Mouse (Mus musculus) forebrain, embryonic 11.5 days (tissue): ENCODE results near the gene Sema4d. TPM values are rescaled to one million over a fixed set of nuclear protein-coding genes. Genes with fewer than 3 reads are reported as not detected.
A peak's percentile ranks its signal among the peaks of the same experiment; 100 is the strongest.

Source experiments
- ATAC-seq: fragments of 200-750 bp; cut with Nextera tagmentation; replicated peaks from 2 replicates; pipeline ENCODE4 v1.8.0; 2017; ENCODE audit warnings: moderate TSS enrichment; ENCODE audit not compliant: low FRiP score
- DNase-seq: peaks from one replicate; pipeline ENCODE4 v3.0.0-alpha.2; 2017; ENCODE audit warnings: low spot score
- H3K27ac ChIP-seq: fragments of 300-500 bp; sonication (generic); 2 replicates; pipeline ENCODE4 v1.5.1; 2014; ENCODE audit warnings: low read depth, low read length
- H3K27me3 ChIP-seq: fragments of 300-500 bp; sonication (generic); 2 replicates; pipeline ENCODE4 v1.6.1; 2014; ENCODE audit warnings: mild to moderate bottlenecking, low read length, mixed read lengths; ENCODE audit not compliant: control insufficient read depth, insufficient read depth
- H3K36me3 ChIP-seq: fragments of 300-500 bp; sonication (generic); 2 replicates; pipeline ENCODE4 v1.6.1; 2014; ENCODE audit warnings: mild to moderate bottlenecking, low read length, moderate library complexity, mixed read lengths; ENCODE audit not compliant: control insufficient read depth, insufficient read depth
- H3K4me1 ChIP-seq: fragments of 300-500 bp; sonication (generic); replicated peaks from 2 replicates; pipeline ENCODE4 v1.6.1; 2014; ENCODE audit warnings: low read length, mixed read lengths; ENCODE audit not compliant: control insufficient read depth, insufficient read depth
- H3K4me2 ChIP-seq: fragments of 300-500 bp; sonication (generic); 2 replicates; pipeline ENCODE4 v1.6.1; 2014; ENCODE audit warnings: low read depth, mild to moderate bottlenecking, low read length, moderate library complexity, mixed read lengths; ENCODE audit not compliant: severe bottlenecking
- H3K4me3 ChIP-seq: fragments of 300-500 bp; sonication (generic); 2 replicates; pipeline ENCODE4 v1.5.1; 2014; ENCODE audit warnings: low read depth, low read length
- H3K9ac ChIP-seq: fragments of 300-500 bp; sonication (generic); 2 replicates; pipeline ENCODE4 v1.6.1; 2014; ENCODE audit warnings: low read length
- H3K9me3 ChIP-seq: fragments of 300-500 bp; sonication (generic); 2 replicates; pipeline ENCODE4 v1.6.1; 2016; ENCODE audit warnings: low read length, mixed read lengths; ENCODE audit not compliant: control insufficient read depth
- WGBS: fragments of 180-500 bp; shearing (Covaris S2); extraction: QIAGEN DNeasy Blood & Tissue Kit; methylation state at CpG from one replicate; pipeline ENCODE4 v1.1.7; 2014; 5-methylcytosine and 5-hydroxymethylcytosine counted together
- polyA plus RNA-seq: library from polyadenylated mRNA; unstranded; fragments of >200 nt; fragmentation: Nextera tagmentation; extraction: Ambion mirVana; gene quantifications from 2 replicates; pipeline ENCODE4 v1.2.1, GENCODE M21; 2014

Sema4d gene
- polyA plus RNA-seq, 1 experiment from 2014 or later: 8.4 TPM

DNA sequence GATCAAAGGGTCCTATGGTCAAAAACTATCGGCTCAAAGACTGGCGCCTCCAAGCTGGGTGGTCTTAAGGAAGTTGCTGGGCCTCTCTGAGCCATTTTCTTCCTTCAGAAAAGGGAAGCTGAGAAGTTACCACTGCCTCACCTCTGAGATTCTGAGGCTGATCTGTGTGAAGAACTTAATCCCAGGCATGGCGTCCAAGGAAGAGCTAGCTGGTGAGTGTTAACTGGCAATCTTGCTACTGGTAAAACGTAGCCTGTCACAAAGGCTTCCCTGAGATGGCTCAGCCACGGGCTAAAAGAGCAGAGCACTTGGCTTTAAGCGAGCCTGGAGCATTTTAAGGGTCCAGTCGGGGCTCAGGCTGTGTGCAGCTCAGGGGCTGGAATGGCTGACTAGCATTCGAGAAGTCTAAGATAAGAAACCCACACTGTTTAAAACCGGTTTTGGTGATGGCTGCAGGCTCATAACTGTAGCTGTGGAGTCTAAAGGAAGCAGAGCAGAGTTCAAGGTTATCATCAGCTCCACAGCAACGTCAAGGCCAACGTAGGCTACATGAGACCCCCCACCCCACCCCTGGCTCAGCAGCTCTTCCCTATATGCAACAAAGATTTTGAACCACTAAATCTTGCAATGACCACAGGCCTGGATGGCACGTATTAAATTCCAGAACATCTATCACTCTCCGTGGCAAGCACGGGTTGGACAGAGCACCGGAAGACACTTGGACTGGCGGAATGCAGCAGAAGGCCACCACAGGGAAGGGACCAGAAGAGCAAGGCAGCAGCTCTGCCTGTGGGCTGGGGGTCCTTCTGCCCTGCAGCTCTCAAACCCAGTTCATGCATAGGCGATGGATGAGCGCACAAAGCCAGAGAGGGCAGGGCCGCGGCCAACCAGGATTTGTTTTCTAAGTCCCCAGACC, 56.3 kb downstream of the Sema4d start:
- Histone ChIP-seq H3K4me1 (peaks cover 4% of the 10 kb centered on the region; the same call in 1 of the 2 replicates), H3K4me3 (no peak overlapping the region), H3K27ac (no peak overlapping the region), H3K9me3 (no peaks in the 10 kb centered on the region), H3K27me3 (no peaks in the 10 kb centered on the region), H3K4me2 (no peak overlapping the region), H3K36me3 (no peaks in the 10 kb centered on the region), H3K9ac (no peak overlapping the region)
- DNase-seq (no peak), ATAC-seq (no peak)
- WGBS: 79% methylated on average over 20 of the region's 20 CpGs

DNA sequence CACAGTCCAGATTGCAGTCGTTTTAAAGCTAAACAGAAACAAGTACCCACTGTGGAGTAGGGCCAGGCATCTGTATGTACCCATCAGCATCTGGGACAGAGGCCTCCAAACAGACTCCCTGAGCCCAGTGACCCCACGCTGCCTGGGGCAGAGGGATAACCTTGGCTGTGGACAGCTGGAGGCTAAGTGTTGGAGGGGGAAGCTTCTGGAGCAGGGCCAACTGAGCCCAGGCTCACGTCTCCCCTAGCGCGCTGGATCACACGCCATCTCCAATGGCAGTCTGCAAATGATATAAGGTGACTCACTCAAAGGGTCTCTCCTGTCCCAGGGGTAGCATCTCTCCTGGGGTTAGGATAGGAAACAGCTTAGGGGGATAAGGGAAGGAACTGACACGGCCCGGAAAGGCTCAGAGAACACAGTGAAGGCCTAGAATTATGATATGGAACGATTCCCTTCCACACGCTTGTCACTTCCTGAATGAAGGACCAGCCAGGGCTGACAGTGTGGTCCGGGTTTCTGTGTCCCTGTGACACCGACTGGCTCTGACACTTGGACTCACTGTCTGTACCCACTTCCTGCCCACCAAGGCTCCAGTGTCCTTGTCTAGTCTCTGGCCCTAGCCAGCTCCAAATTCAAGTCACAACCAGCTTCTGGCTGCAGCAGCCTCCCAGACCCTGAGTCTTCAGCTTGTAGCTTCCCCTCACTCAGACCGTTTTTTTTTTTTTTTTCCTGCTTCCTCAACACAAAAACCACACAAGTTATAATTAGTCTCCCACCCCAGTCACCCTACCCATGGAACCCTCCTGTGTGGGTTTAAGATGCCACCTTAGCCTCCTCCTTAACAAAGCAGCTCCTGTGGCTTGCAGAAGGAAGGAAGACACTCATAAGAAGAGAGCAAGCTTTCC, 57.3 kb downstream of the Sema4d start:
- H3K4me2 ChIP-seq: no peak overlapping the region
- no peaks in the 10 kb centered on the region for H3K9me3 ChIP-seq
- peaks cover 4% of the 10 kb centered on the region; the same call in 1 of the 2 replicates for H3K4me1 ChIP-seq
- no peak overlapping the region for H3K4me3 ChIP-seq
- no peak overlapping the region for H3K9ac ChIP-seq
- H3K27me3 ChIP-seq: no peaks in the 10 kb centered on the region
- 89% methylated on average over 13 of the region's 13 CpGs for WGBS
- no peaks in the 10 kb centered on the region for H3K36me3 ChIP-seq
- no peak for DNase-seq
- no peak overlapping the region for H3K27ac ChIP-seq
- ATAC-seq: no peak

DNA sequence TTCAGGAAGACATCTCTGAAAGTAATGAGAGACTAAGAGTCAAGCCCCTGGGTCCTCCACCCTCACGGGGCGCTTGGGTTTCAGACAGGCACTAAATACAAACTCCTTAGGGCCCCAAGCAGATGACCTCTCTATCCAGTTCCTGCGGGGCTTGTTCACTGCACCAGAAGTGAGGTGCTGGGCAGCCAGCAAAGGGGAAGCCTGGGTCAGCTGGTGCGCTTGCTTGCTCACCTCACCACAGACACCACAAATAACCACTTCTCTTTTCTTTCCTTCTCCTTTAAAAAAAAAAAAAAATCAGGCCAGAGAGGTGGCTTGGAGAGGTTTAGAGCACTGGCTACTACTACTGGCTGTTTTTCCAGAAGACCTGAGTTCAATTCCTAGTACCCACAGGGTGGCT, 59.0 kb downstream of the Sema4d start:
- no peaks in the 10 kb centered on the region for H3K27me3 ChIP-seq
- no peak overlapping the region for H3K4me3 ChIP-seq
- H3K4me2 ChIP-seq: no peak overlapping the region
- H3K4me1 ChIP-seq: peaks cover 12% of the 10 kb centered on the region; the same call in 1 of the 2 replicates
- no peak overlapping the region for H3K27ac ChIP-seq
- WGBS: 94% methylated on average over 4 of the region's 4 CpGs
- no peaks in the 10 kb centered on the region for H3K36me3 ChIP-seq
- ATAC-seq (no peak), DNase-seq (no peak)
- H3K9ac ChIP-seq: no peak overlapping the region
- H3K9me3 ChIP-seq: no peaks in the 10 kb centered on the region

- no peak overlapping the region for H3K27ac ChIP-seq
- WGBS: 58% methylated on average over 14 of the region's 14 CpGs
- no peaks in the 10 kb centered on the region for H3K36me3 ChIP-seq
- H3K9me3 ChIP-seq: no peaks in the 10 kb centered on the region
- ATAC-seq (0 out of 2 replicates have a peak, but pooled peaks have one; percentile 17), DNase-seq (no peak)
- H3K4me3 ChIP-seq: no peak overlapping the region
- H3K27me3 ChIP-seq: no peaks in the 10 kb centered on the region
- no peak overlapping the region for H3K9ac ChIP-seq
- no peak overlapping the region for H3K4me2 ChIP-seq
- peaks cover 13% of the 10 kb centered on the region; the same call in 1 of the 2 replicates for H3K4me1 ChIP-seq
Measured at GRCm38 (mm10) chr13:51732097-51732664, 61.4 kb downstream of the Sema4d start.

- H3K27me3 ChIP-seq: no peaks in the 10 kb centered on the region
Measured at GRCm38 (mm10) chr13:51731474-51731873, 62.1 kb downstream of the Sema4d start.

DNA sequence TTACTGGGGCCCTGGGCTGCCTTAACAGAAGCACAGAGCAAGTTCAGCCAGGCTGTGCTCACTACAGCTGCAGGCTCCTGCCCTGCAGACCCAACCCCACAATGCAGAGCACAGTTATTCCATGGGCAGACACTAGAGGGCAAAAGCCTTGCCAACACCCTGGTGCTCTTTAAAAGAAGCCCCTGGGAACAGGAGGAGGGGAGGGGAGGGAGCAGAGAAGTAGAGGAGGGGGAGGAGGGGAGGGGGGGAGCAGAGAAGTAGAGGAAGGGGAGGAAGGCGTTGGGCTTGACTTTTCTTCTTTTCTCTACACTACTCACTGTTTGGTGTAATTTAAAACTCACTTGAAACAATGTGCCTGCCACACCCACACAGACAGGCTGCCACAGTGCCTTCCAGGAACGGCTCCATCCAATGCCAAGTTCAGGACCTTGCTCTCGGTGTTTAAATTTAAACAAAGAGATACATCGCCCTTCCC, 63.6 kb downstream of the Sema4d start:
- Histone ChIP-seq H3K4me2 (no peak overlapping the region), H3K4me1 (peaks cover 15% of the 10 kb centered on the region; the same call in 1 of the 2 replicates), H3K27me3 (no peaks in the 10 kb centered on the region), H3K36me3 (no peaks in the 10 kb centered on the region), H3K9ac (no peak overlapping the region), H3K9me3 (no peaks in the 10 kb centered on the region), H3K4me3 (no peak overlapping the region), H3K27ac (no peak overlapping the region)
- 13% methylated on average over 4 of the region's 4 CpGs for WGBS
- peak; percentile 70 for DNase-seq
- peak; percentile 61 for ATAC-seq

More at GRCm38 (mm10) chr13:51731474-51731873, 62.1 kb downstream of the Sema4d start:
- H3K36me3 ChIP-seq: no peaks in the 10 kb centered on the region
- H3K27ac ChIP-seq: no peak overlapping the region
- no peaks in the 10 kb centered on the region for H3K9me3 ChIP-seq
- no peak for ATAC-seq
- no peak overlapping the region for H3K4me2 ChIP-seq
- DNase-seq: no peak
- H3K4me1 ChIP-seq: peaks cover 13% of the 10 kb centered on the region; the same call in 1 of the 2 replicates
- H3K4me3 ChIP-seq: no peak overlapping the region
- H3K9ac ChIP-seq: no peak overlapping the region
- WGBS: 90% methylated on average over 7 of the region's 7 CpGs

GRCm38 (mm10) chr13:51727364-51727763, 66.2 kb downstream of the Sema4d start:
- peaks cover 11% of the 10 kb centered on the region; the same call in 1 of the 2 replicates for H3K4me1 ChIP-seq
- no peak overlapping the region for H3K4me3 ChIP-seq
- H3K27ac ChIP-seq: no peak overlapping the region
- no peak overlapping the region for H3K4me2 ChIP-seq
- ATAC-seq (no peak), DNase-seq (no peak)
- H3K36me3 ChIP-seq: no peaks in the 10 kb centered on the region
- H3K9ac ChIP-seq: no peak overlapping the region
- H3K27me3 ChIP-seq: no peaks in the 10 kb centered on the region
- H3K9me3 ChIP-seq: no peaks in the 10 kb centered on the region
- WGBS: 76% methylated on average over 6 of the region's 7 CpGs
